Mouse (Mus musculus) lung, postnatal 14 days (tissue): ENCODE measurements around the gene Slc12a6.

Experiments
- DNase-seq: peaks from one replicate; pipeline ENCODE4 v3.0.0; 2021

The Slc12a6 gene

DNA sequence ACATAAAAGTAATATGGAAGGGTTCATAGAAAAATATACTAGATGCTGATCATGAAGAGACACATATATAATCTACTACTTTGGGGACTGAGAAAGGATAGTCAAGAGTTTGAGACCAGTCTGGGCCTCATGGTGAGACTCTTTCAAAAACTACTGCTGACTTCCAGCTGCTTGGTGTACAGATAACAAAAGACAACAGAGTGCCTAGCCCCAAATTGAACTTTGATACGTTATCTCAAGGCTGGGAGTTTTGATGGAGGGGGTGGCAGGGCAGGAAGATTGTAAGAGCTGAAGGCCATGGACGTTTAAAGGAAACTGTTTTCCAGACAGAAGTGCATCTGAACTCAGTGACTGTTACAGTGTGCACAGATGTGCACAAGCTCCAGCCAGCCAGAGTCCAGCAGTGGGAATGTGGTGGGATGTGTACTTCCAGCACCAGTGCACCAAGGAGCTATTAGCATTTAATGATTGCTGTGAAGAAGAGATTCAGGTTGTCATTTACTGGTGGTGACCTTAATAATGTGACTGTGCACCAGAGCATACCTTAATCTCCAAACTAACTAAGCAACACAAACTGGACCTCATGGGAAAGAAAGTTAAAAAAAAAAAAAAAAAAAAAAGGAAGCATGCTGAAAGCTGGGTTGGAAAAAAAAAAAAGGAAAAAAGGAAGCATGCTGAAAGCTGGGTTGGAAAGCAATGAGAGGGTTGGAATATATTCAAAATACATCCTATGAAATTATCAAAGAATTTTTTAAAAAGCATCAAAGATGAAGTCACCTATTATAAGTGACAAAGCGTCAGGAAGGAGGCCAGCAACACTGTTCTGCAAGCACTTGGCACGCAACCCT is 66.7 kb downstream of the Slc12a6 start:
- peak; percentile 5 for DNase-seq

DNA sequence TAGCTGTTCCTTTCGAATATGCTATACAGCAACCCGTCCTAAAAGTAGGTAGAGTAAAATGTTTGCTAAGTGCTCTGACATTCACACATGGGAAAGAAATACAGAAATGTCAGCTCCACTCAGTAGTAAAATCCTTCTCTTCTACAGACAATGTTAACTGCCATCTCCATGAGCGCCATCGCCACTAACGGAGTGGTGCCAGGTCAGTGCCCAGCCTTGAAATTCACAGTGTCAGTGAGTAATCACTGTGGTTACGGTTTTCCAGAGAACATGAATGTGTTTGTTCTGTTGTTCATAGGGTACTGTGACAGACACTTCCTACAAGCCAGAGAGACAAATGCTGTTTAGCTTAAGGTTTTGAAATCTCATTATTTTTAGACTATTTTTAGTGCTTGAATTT is 71.6 kb downstream of the Slc12a6 start:
- DNase-seq = no peak

- DNase-seq = no peak
Measured at GRCm38 (mm10) chr2:112339736-112340135, 74.1 kb downstream of the Slc12a6 start.

- DNase-seq = no peak
Measured at GRCm38 (mm10) chr2:112341117-112341516, 75.5 kb downstream of the Slc12a6 start.

- DNase-seq = no peak
Measured at GRCm38 (mm10) chr2:112348246-112348645, 82.6 kb downstream of the Slc12a6 start.

DNA sequence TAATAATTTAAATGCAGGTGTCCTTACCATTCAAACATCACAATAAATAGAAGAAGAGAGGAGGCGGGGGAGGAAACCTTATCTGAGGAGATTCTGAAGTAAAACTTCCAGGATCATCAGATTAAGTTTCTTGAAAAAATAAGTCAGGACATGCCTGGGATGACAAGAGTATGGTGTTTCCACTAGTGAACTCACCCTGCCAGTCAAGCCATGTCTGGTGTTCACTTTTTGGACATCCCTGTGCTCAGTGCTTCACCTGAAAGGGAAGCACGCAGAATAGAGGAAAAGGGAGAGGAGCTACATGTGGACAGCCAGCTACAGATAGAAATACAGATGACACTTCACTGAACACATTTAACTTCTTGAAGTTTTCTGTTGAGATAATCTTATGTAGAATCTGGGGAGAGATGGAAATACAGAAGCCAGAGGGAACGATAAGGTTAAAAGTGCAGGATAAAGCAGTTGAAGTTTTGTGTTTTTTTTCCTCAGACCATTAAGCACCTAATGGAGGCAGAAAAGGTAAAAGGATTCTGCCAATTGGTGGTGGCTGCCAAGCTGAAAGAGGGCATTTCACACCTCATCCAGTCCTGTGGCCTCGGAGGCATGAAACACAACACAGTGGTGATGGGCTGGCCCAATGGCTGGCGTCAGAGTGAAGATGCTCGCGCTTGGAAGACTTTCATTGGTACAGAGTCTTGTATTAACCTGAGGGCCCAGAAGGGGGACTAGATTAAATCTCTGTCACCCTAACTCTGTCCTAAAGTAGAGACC is 88.2 kb downstream of the Slc12a6 start:
- DNase-seq = no peak

DNA sequence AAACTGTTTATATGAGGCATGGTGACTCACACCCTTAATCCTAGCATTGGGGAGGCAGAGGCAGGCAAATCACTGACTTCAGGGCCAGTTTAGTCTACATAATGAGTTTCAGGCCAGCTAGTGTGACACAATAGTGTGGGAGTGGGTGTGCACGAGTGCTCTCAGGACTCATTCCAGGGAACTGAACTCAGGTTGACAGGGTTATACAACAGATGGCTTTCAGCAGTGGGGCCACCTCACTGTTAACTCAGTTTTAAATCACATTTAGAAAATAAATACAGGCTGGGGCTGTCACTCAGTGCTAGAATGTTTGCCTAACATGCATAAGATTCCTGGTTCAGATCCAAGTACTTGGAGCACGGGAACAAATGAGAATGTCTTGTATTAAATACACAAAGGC is 94.0 kb downstream of the Slc12a6 start:
- peak; percentile 15 for DNase-seq

DNA sequence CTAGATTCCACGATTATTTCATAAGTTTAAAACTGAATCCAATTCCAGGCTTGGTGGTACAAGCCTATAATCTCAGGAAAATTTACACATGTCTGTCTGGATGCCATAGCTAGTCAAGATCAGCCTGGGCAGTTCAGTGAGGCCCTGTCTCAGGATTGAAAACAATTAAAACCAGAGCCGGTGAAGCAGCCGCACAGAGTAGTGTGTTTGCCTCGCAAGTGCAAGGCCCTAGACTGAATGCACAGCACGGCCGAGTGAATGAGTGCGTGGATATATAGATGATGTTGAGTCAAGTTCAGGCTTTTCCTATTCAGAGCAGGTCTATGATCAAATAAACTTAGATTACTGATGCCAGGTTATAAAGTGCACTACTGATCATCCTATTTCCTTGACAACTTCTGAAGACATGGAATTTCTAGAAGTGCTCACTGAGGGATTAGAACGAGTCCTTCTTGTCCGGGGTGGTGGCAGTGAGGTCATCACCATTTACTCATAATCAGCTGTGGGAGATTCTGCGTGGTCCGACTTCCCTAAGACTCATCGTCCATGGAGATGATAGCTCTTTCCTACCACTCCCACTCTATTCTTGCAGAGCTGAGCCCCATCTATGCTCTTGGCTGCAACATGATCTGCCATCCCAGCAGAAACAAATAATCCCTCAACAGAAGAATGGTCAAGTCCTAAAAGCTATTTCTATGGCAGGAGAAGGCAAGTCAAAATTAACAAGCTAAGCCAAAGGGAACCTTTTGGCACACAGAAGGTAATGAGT is 94.6 kb downstream of the Slc12a6 start:
- DNase-seq = no peak

DNA sequence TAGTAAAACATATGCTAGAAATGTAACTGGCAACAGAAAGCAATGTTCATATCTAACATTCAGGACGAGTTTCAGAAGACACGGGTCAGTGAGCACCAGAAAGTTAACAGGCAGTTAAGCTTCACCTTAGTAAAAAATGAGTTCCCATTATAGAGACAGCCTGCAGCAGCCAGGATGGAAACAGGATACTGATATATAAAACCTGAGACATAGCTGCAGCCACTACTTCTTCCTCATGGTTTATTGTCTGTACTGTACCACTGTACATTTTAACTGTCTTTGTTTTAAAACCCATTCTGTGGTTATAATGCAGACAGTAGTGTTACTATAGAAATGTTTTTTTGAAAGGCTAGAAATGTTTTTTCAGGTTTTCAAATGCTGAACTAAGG is 95.2 kb downstream of the Slc12a6 start:
- DNase-seq = no peak

DNA sequence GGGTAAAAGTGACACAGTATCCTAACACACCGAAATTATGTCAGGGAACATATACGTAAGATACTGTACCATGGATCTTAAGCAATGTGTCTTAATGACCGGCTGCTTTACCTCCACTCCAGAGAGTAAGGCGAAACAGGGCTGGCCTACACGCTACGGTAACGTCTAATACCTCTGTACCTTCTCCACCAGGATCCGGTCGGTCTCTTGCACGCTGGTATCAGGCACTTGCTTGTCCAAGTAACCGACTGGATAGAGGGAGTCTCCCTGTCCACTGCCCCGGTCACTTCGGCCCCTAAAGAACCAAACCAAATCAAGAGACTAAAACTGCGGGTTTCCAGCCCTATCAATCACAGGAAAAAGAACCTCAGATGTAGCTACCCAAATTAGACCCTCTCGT is 101.6 kb downstream of the Slc12a6 start:
- DNase-seq = no peak

DNA sequence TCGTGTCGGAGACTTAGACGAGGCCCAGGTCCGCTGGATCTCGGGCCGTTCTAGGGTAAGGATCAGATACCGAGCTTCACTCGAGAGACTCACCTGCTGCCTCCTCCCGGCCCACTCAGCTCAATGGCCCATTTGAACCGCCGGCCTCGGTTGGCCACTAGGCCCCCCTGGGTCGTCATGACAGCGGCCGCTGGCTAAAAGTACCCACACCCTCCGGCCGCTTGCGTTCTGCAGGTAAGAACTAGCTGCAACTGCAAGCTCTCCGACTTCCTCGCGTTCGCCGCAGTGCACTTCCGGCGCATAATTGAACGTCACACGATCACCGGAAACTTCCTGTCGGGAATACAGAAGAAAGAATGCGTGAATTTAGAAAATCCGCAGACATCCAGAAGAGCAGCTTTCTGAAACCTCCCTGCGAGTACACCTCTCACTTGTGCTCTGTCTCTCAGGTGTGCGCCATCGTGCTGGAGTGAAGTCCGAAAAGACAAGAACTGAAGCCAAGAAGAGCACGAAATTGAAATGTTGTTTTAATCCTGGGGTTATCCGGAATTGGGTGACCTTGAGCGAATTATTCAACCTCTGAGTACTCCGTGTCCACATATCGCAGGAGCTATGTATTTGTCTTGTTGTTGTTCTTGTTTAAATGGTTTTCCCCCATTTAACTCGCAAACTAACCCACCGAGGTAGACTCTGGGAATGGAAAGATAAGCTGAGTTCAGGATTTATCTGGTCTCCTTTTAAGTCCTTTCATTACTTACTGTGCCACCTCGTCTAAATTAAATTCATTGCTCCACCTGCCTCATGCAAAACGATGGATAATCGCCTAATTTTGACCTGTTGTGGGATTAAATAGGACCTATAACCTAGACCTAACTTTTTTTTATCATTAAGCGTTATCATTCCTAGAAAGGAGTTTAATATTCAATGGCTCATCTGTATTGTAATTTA is 102.4 kb downstream of the Slc12a6 start, which contains the start of gene Emc4:
TSS of gene Emc4 (minus strand) at position 302 of the 948 bp plus-strand sequence.
- DNase-seq = peak; percentile 92

- peak; percentile 7 for DNase-seq
Measured at GRCm38 (mm10) chr2:112369941-112370340, 104.3 kb downstream of the Slc12a6 start.

DNA sequence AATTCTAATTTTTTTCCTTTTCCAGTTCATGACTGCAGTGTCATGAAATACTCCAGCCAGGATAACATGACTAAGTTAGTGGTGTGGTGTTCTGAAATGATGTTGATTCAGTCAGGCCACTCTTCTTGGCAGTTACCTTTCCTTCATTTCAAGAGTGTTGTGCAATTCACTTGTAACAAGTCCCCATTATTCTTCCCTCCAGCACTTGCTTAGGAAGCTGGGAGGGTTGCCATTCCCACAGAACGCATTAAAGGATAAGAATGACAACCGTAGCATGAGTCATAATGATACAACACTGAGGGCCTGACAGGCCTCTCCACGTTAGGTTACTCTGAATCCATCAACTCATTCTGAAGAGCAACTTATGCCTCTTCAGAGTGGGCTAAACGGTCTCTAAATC is 107.5 kb downstream of the Slc12a6 start:
- DNase-seq = no peak

DNA sequence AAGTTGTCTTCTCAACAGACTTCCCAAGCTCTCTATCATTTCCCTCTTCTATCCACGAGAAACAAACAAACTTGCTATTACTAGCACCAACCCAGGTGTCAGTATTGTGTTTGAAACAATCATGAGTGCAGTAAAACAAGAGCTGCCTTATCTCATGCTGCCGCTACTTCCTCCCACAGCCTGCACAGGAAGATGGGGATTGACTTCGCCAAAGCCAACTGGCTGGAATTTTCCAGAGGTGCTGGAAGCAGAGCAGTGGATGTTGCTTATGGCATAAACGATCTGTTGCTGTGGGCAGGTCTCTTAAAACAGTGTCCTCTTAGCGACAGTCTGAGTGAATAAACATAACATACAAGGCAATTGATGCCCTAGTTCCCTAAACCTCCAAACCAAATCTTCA is 109.0 kb downstream of the Slc12a6 start:
- peak; percentile 22 for DNase-seq

DNA sequence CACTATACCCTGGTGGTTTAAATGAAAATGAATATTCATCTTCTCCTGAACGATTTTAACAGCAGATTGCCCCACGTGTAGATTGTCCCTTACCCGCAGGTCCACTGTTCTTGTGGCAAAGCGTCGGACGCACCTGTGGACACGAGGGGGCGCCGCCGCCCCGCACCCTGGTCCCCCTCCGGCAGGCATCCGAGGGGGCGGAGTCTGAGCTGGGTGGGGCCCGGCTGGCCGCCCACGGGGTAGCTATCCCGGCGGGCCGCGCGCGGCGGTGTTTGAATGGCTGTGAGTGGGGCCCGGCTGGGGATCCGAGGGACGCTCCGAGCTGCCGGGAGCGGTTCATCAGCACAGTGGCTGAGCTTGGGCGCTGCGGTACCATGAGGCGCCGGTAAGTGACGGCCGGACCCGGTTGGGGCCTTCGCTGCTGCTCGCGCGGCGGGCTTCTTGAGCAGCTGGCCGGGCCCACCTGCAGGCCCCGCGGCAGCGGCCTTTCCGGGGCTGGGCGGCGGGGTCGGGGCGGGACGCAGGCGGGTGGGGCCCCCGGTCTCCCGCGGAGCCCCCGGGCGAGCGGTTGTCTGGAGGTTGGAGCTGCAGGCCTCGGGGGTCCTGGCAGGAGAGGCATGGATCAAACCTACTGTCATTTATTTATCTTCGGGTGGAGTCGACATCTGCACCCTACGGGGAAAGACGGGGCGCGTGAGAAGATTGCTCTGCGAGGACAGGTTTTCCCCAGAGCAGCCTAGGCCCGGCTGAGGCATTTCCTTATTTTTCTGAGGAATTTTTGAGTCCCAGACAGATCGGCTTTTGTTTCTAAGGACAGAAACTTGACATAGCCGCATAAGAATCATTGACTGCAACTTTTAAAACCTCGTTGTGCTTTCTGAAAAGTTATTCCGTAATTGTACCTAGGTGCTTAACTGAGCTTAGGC is 113.6 kb downstream of the Slc12a6 start, which contains the start of gene Katnbl1:
TSS of gene Katnbl1 (plus strand) at position 239 of the 926 bp plus-strand sequence.
- DNase-seq = peak; percentile 97

DNA sequence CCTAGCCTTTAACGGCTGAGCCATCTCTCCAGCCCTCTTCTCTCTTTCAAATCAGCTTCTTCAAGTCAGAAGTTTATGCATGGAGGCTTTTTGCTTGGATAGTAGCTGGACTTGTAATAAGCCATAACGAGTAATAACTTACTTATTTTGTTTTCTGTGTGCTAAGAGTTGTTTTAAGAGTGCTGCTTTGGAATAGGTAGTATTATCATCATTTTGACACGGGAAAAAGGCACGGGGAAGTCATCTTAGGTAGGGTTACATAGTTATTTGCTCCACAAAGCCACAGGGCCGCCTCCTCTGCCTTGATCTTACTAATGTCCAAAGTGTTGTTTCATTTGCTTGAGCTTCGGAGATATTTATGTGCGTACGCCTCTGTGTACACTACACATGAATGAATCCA is 114.5 kb downstream of the Slc12a6 start:
- DNase-seq = no peak

- no peak for DNase-seq
Measured at GRCm38 (mm10) chr2:112381219-112381618, 115.6 kb downstream of the Slc12a6 start.

DNA sequence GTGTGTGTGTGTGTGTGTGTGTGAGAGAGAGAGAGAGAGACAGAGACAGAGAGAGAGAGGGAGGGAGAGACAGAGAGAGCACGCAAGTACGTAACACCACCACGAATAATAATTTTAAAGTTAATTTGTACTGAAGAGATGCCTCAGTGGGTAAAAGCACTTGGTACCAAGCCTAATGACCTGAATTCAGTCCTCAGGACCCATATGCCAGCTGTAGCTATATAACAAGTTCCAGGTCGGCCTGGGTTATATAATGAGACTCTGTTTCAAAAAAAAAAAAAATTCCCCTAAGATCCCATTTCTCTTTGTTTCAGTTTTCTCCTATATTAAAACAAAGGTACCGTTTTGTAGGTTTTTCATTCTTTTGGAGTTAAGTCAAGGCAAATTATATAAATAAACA is 125.2 kb downstream of the Slc12a6 start:
- no peak for DNase-seq

GRCm38 (mm10) chr2:112391346-112392000 is 125.8 kb downstream of the Slc12a6 start:
- no peak for DNase-seq

- DNase-seq = no peak
Measured at GRCm38 (mm10) chr2:112392689-112393088, 127.1 kb downstream of the Slc12a6 start.
